Mouse (Mus musculus): ENCODE measurements around the gene Ambra1.

DNA sequence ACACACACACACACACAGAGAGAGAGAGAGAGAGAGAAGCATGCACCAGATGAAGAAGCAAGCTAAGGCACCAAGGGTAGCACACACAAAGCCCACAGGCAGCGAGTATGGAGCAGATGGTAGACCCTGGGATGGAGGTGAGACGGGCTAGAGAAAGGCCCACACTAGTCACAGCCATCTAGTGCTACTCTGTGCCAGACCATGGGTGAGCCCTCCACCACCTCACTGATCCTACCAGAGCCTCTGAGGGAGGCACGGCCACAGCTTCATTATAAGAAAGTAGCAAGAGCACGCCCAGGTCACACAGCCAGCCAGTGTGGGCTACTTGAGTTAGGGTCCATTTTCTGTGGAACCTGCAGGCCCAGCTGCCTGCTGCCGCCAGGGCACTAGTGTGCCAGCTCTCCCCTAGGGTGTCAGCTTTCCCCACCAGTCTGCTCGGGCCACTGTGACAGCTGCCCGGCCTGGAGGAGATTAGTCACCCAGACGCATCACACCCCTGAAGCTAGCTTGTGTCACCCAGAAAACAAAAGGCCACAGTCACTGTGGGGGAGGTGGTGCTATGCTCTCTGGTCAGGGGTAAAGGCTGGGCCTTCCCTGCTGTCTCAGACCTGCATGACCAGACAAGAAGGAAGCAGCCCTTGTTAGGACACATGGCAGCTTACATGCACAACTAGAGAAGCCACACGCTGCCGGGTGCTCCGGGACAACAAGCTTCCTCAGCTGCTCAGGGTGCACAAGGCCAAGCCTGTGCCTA, 217.6 kb downstream of the Ambra1 start:
- TF ChIP-seq POLR2A (IDR thresholded peaks at IDR 0.05; ENCODE audit: borderline replicate concordance, control insufficient read depth, low read depth, low read length) (no peak), CTCF (IDR thresholded peaks at IDR 0.05; ENCODE audit: control insufficient read depth, insufficient read depth, low read length) (no peak)

All from bone marrow, adult 2 months (tissue).